Mouse (Mus musculus): Measurements from ENCODE around the gene Cdk11b.

DNA sequence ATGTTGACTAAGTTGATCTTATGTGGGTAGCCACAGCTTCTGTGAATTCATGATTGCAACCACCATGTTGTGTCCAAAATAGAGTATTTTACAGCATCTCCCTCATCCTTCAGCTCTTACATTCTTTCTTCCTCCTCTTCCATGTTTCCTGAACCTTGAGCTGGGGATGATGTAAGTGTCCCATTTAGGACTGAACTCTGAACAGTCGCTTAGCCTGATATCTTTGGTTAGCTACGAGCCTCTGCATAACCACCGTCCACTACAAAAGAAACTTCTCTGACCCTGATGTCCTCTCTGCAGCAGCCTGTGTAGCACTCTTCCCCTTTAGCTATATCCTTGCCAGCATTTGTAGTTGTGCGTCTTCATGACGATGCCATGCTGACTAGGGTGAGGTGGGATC, 21.1 kb downstream of the Cdk11b start:
- TF ChIP-seq EP300 (IDR thresholded peaks at IDR 0.05; ENCODE audit: low read depth) (no peak), CTCF (IDR thresholded peaks at IDR 0.05; ENCODE audit: low read depth) (no peak)

Measured in liver, postnatal 0 days (tissue).